Mouse (Mus musculus): Measurements from ENCODE around the gene Serinc4. TPM values are rescaled to one million over a fixed set of nuclear protein-coding genes. Genes with fewer than 3 reads are reported as not detected.
"Not testable (repeated sequence)": the region's sequence is repeated elsewhere in the genome, so short reads cannot be mapped to it uniquely, and the experiment has no call there.

Gene Serinc4
- polyA plus RNA-seq, 1 experiment from 2014 or later: 1.7 TPM

DNA sequence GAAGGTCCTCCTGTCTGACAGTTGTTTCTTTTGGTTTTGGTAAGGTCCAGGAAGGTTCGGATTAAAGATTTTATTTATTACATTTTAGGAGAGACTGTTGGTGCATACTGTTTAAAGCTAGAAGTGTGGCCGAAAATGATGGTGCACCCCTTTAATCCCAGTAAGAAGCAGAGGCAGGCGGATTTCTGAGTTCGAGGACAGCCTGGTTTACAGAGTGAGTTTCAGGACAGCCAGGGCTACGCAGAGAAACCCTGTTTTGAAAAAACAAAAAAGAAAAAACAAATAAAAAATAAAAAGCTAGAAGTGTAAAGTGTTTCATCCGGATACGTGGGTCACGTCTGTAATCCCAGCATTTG lies 17.6 kb upstream of the Serinc4 start:
- Histone ChIP-seq H3K27ac (ENCODE audit: low read depth, low read length) (no peak overlapping the region), H3K4me2 (ENCODE audit: low read depth, low read length) (peak overlapping the region; percentile 36), H3K27me3 (ENCODE audit: control insufficient read depth, insufficient read depth, low read length) (no peaks in the 10 kb centered on the region), H3K4me1 (ENCODE audit: control insufficient read depth, insufficient read depth, low read length) (peaks cover 3% of the 10 kb centered on the region; the same call in 1 of the 2 replicates), H3K36me3 (ENCODE audit: control insufficient read depth, insufficient read depth, low read length) (no peaks in the 10 kb centered on the region), H3K9ac (replicated peaks; ENCODE audit: low read depth, low read length) (peak overlapping the region; percentile 22; the same call in 1 of the 2 replicates), H3K4me3 (ENCODE audit: low read depth, low read length) (peak overlapping the region; percentile 52), H3K9me3 (ENCODE audit: control insufficient read depth, low read length) (no peaks in the 10 kb centered on the region)
- 32% methylated on average over 8 of the region's 8 CpGs for WGBS
- peak; percentile 37 for ATAC-seq (ENCODE audit: low read depth)

DNA sequence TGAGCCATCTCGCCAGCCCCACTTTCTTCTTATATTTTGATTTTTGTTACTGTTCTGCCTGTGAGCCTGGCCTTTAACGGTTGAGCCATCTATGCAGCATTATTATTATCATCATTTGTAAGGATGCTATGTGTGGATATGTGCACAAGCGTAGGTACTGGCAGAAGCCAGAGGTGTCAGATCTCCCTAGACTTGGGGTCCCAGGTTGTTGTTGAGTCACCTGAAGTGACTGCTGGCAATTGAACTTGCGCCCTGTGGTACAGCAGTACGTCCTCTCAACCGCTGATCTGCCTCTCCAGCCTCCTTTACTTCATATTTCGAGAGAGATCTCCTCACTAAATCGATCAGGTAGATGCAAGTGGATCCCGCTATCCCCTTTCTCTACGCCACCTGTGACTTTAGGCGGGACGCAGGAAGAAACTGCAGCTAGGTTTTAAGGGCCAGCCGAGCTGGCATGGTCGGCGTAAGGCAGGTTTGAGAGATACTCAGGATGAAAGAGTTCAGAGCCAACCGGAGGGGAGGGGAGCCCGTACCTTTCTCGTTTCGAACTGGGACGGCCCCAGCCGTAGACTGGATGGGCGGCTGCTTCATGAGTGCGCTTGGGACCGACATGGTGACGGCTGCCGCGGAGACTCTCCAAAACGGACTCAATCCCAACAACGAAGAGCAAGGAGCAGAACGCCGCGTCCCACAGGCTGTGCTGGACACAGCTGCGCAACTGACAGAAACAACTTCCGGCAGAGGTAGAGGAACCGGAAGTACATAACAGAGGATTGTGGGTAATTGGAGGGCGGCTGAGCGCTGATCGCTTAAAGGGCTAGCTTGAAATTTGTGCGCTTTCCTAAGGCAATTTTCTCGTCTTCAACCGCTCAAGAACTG lies 17.0 kb upstream of the Serinc4 start, which contains the start of gene Mfap1b:
Gene Mfap1b, minus strand, starts transcription at position 767 of the 879 bp plus-strand sequence.
- H3K27me3 ChIP-seq (ENCODE audit: control insufficient read depth, insufficient read depth, low read length); H3K9me3 ChIP-seq (ENCODE audit: control insufficient read depth, low read length); H3K4me1 ChIP-seq (ENCODE audit: control insufficient read depth, insufficient read depth, low read length); H3K27ac ChIP-seq (ENCODE audit: low read depth, low read length); H3K36me3 ChIP-seq (ENCODE audit: control insufficient read depth, insufficient read depth, low read length): not testable (repeated sequence)
- peak within 1 kb of the TSS; percentile 46 for H3K9ac ChIP-seq (replicated peaks; ENCODE audit: low read depth, low read length)
- 5% methylated on average over 37 of the region's 41 CpGs for WGBS
- peak within 1 kb of the TSS; percentile 60 for H3K4me2 ChIP-seq (ENCODE audit: low read depth, low read length)
- peak; percentile 96 for ATAC-seq (ENCODE audit: low read depth)
- peak within 1 kb of the TSS; percentile 52 for H3K4me3 ChIP-seq (ENCODE audit: low read depth, low read length)

DNA sequence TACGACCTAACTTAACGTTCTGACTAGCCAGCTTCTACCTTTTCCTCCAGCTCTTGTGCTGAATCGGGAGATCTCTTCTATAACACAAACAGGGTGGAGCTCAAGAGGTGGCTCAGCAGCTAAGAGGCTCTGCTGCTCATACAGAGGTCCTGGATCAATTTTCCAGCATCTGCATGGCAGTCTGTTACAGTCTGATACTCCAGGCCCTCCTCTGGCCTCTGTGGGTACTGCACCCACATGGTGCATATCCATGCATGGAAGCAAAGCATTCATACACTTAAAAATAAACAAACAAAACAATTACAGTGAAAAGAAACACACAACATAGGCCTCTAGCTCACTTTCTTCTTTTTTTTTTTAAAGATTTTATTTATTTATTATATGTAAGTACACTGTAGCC lies 16.2 kb upstream of the Serinc4 start:
- H3K9ac ChIP-seq (replicated peaks; ENCODE audit: low read depth, low read length); H3K4me3 ChIP-seq (ENCODE audit: low read depth, low read length): not testable (repeated sequence)

DNA sequence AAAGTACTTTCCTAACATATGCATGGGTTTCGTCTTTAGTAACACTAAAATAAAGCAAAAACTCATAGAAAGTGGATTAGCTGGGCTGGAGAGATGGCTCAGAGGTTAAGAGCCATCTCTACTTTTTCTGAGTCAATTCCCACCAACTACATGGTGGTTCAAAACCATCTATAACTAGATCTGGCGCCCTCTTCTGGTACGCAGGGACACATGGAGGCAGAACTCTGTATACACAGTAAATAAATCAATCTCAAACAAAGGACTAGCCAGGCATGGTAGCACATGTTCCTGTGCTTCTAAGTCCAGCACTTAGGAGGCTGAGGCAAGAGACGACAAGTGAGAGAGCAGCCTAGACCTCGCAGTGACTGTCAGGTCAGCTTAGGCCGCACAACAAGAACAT lies 12.4 kb upstream of the Serinc4 start:
- H3K27me3 ChIP-seq (ENCODE audit: control insufficient read depth, insufficient read depth, low read length); H3K4me1 ChIP-seq (ENCODE audit: control insufficient read depth, insufficient read depth, low read length); H3K4me2 ChIP-seq (ENCODE audit: low read depth, low read length); H3K9me3 ChIP-seq (ENCODE audit: control insufficient read depth, low read length); H3K9ac ChIP-seq (replicated peaks; ENCODE audit: low read depth, low read length); H3K27ac ChIP-seq (ENCODE audit: low read depth, low read length); H3K4me3 ChIP-seq (ENCODE audit: low read depth, low read length); ATAC-seq (ENCODE audit: low read depth); H3K36me3 ChIP-seq (ENCODE audit: control insufficient read depth, insufficient read depth, low read length): not testable (repeated sequence)
- WGBS: 50% methylated on average over 1 of the region's 6 CpGs

More for the DNA sequence above, 16.2 kb upstream of the Serinc4 start:
- WGBS: 96% methylated on average over 3 of the region's 3 CpGs
- H3K4me1 ChIP-seq (ENCODE audit: control insufficient read depth, insufficient read depth, low read length); H3K27ac ChIP-seq (ENCODE audit: low read depth, low read length); ATAC-seq (ENCODE audit: low read depth); H3K4me2 ChIP-seq (ENCODE audit: low read depth, low read length); H3K9me3 ChIP-seq (ENCODE audit: control insufficient read depth, low read length); H3K36me3 ChIP-seq (ENCODE audit: control insufficient read depth, insufficient read depth, low read length); H3K27me3 ChIP-seq (ENCODE audit: control insufficient read depth, insufficient read depth, low read length): not testable (repeated sequence)

DNA sequence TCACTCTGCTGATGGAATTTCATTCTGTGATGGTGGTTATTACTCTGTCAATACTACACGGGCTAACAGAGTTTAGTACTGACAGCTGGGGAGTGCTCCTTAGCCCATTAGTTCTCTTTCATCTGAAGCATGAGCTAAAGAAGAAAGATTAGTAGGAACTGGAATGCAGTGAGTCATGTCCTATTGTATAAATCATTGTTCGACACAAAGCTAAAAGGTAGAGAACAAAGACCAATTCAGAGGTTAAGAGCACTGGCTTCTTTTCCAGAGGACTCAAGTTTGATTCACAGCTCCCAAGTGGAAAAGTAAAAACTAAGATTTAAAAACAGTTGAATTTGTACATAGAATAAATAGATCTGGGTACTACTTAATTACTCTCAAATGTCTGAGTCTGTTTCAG lies 3.5 kb upstream of the Serinc4 start:
- H3K4me2 ChIP-seq (ENCODE audit: low read depth, low read length): no peak overlapping the region
- WGBS: 58% methylated on average over 2 of the region's 2 CpGs
- H3K9ac ChIP-seq (replicated peaks; ENCODE audit: low read depth, low read length): no peak overlapping the region
- no peaks in the 10 kb centered on the region for H3K27me3 ChIP-seq (ENCODE audit: control insufficient read depth, insufficient read depth, low read length)
- no peak overlapping the region for H3K4me3 ChIP-seq (ENCODE audit: low read depth, low read length)
- no peaks in the 10 kb centered on the region; the same call in 1 of the 2 replicates for H3K36me3 ChIP-seq (ENCODE audit: control insufficient read depth, insufficient read depth, low read length)
- H3K4me1 ChIP-seq (ENCODE audit: control insufficient read depth, insufficient read depth, low read length): peaks cover 9% of the 10 kb centered on the region; the same call in 1 of the 2 replicates
- ATAC-seq (ENCODE audit: low read depth): no peak
- H3K9me3 ChIP-seq (ENCODE audit: control insufficient read depth, low read length): no peaks in the 10 kb centered on the region
- no peak overlapping the region for H3K27ac ChIP-seq (ENCODE audit: low read depth, low read length)

DNA sequence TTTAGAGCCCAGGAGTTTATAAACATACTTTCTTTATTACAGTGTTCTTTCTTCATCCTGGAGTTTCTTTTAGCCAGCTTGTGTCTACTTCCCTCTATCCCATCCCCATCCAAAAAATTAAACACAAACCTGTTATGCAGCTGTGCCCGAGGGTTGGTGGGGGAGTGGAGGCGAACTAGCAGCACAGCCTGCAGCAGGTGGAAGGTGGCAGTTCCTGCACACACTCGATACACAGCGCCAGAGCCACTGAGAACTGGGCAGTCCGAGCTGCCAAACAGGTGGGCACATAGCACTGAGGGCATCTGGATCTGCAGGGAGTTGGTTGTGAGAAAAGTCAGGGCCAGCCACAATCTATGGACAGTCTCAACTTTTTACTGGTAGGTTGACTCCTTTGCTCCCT lies 1.0 kb downstream of the Serinc4 start:
- no peak for ATAC-seq (ENCODE audit: low read depth)
- no peak overlapping the region for H3K4me3 ChIP-seq (ENCODE audit: low read depth, low read length)
- H3K4me1 ChIP-seq (ENCODE audit: control insufficient read depth, insufficient read depth, low read length): peaks cover 9% of the 10 kb centered on the region
- H3K36me3 ChIP-seq (ENCODE audit: control insufficient read depth, insufficient read depth, low read length): no peaks in the 10 kb centered on the region; the same call in 1 of the 2 replicates
- H3K9ac ChIP-seq (replicated peaks; ENCODE audit: low read depth, low read length): no peak overlapping the region
- no peaks in the 10 kb centered on the region for H3K27me3 ChIP-seq (ENCODE audit: control insufficient read depth, insufficient read depth, low read length)
- H3K9me3 ChIP-seq (ENCODE audit: control insufficient read depth, low read length): no peaks in the 10 kb centered on the region
- H3K4me2 ChIP-seq (ENCODE audit: low read depth, low read length): no peak overlapping the region
- WGBS: 83% methylated on average over 5 of the region's 5 CpGs
- H3K27ac ChIP-seq (ENCODE audit: low read depth, low read length): no peak overlapping the region

DNA sequence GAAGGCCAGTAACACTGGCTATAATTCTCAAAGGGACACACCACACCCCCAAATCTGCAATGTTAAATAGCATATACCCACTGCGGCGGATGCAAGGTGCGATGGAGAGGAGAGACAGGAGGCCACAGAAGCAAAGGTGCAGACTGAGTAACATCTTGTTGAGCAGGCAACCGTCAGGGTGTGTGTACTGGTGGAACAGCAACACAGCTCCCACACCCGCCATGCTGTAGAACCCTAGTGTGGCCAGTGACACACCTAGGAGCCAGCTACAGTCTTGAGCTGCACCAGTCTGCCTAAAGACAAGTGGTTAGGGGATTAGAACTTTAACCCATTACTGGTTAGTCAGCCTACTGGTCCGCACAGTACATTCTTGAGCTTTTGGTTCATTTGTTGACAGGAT lies 2.7 kb downstream of the Serinc4 start:
- no peaks in the 10 kb centered on the region for H3K27me3 ChIP-seq (ENCODE audit: control insufficient read depth, insufficient read depth, low read length)
- H3K9ac ChIP-seq (replicated peaks; ENCODE audit: low read depth, low read length): no peak overlapping the region
- no peaks in the 10 kb centered on the region; the same call in 1 of the 2 replicates for H3K36me3 ChIP-seq (ENCODE audit: control insufficient read depth, insufficient read depth, low read length)
- H3K4me2 ChIP-seq (ENCODE audit: low read depth, low read length): no peak overlapping the region
- no peak for ATAC-seq (ENCODE audit: low read depth)
- H3K27ac ChIP-seq (ENCODE audit: low read depth, low read length): no peak overlapping the region
- peaks cover 14% of the 10 kb centered on the region for H3K4me1 ChIP-seq (ENCODE audit: control insufficient read depth, insufficient read depth, low read length)
- no peaks in the 10 kb centered on the region for H3K9me3 ChIP-seq (ENCODE audit: control insufficient read depth, low read length)
- WGBS: 86% methylated on average over 6 of the region's 6 CpGs
- H3K4me3 ChIP-seq (ENCODE audit: low read depth, low read length): no peak overlapping the region

DNA sequence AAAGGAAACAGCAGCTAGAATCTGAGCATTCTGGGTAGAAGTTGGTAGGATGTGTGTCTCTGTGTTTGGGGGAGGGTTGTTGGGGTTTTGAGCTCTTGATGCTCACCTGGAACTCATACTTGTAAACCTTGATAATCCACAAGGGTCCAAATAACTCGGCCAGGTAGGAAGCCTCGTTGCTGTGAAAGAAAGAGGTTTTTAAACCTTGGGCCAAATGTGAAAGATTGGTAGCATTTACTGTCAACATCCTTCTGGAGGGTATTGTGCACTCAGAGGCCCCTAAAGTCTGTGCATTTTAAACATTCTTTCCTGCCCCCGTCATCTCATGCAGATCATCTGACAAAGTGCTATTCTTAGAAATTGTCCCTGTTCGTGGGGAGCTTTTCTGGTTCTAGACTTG lies 3.6 kb downstream of the Serinc4 start, which contains the start of gene Hypk:
Gene Hypk, plus strand, starts transcription at position 301 of the 400 bp plus-strand sequence.
- H3K27me3 ChIP-seq (ENCODE audit: control insufficient read depth, insufficient read depth, low read length): no peaks in the 10 kb centered on the region
- H3K4me3 ChIP-seq (ENCODE audit: low read depth, low read length): no peak within 1 kb of the TSS
- no peaks in the 10 kb centered on the region for H3K36me3 ChIP-seq (ENCODE audit: control insufficient read depth, insufficient read depth, low read length)
- H3K27ac ChIP-seq (ENCODE audit: low read depth, low read length): no peak within 1 kb of the TSS
- H3K9me3 ChIP-seq (ENCODE audit: control insufficient read depth, low read length): no peaks in the 10 kb centered on the region
- H3K4me2 ChIP-seq (ENCODE audit: low read depth, low read length): no peak within 1 kb of the TSS
- no peak for ATAC-seq (ENCODE audit: low read depth)
- H3K9ac ChIP-seq (replicated peaks; ENCODE audit: low read depth, low read length): no peak within 1 kb of the TSS
- WGBS: 93% methylated on average over 4 of the region's 4 CpGs
- H3K4me1 ChIP-seq (ENCODE audit: control insufficient read depth, insufficient read depth, low read length): peaks cover 16% of the 10 kb centered on the region

DNA sequence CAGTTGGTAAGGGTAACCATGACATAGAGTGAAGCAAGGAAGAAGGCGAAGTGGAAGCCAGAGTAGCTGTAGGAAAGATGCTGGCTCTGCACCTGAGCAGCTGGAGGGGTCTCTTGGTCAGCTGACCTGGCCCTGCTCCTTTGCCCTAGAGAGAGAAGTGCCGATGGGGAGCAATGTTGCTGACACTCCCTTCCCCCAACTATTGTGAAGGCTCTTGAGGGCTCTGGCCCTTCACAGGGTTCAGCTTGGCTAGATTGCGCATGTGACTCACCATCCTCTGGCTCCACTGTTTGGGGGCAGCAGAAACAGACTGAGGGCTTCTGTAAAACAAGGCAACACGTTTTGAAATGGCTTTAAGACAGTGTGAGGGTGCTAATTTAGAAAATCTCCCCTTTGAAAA lies 4.2 kb downstream of the Serinc4 start:
- Histone ChIP-seq H3K27me3 (ENCODE audit: control insufficient read depth, insufficient read depth, low read length) (no peaks in the 10 kb centered on the region), H3K27ac (ENCODE audit: low read depth, low read length) (no peak overlapping the region), H3K9me3 (ENCODE audit: control insufficient read depth, low read length) (no peaks in the 10 kb centered on the region), H3K4me3 (ENCODE audit: low read depth, low read length) (no peak overlapping the region), H3K4me2 (ENCODE audit: low read depth, low read length) (no peak overlapping the region), H3K36me3 (ENCODE audit: control insufficient read depth, insufficient read depth, low read length) (no peaks in the 10 kb centered on the region), H3K4me1 (ENCODE audit: control insufficient read depth, insufficient read depth, low read length) (peaks cover 12% of the 10 kb centered on the region), H3K9ac (replicated peaks; ENCODE audit: low read depth, low read length) (no peak overlapping the region)
- 91% methylated on average over 4 of the region's 4 CpGs for WGBS
- ATAC-seq (ENCODE audit: low read depth): no peak
